Mouse (Mus musculus): ENCODE results near the gene Sgsm2.
A peak's percentile ranks its signal among the peaks of the same experiment; 100 is the strongest.

Gene Sgsm2

GRCm38 (mm10) chr11:74896901-74897677 is at the start of gene Sgsm2:
Sgsm2 (minus strand) TSS chr11:74897060.
- no peak for DNase-seq (ENCODE audit: low read depth, low spot score)

GRCm38 (mm10) chr11:74946348-74946747 is 49.5 kb upstream of the Sgsm2 start:
- DNase-seq (ENCODE audit: low read depth, low spot score) = peak; percentile 36

- DNase-seq (ENCODE audit: low read depth, low spot score) = no peak
Observed at GRCm38 (mm10) chr11:74930391-74930790, 33.5 kb upstream of the Sgsm2 start.

GRCm38 (mm10) chr11:74929111-74929510 is 32.3 kb upstream of the Sgsm2 start:
- DNase-seq (ENCODE audit: low read depth, low spot score) = no peak

- no peak for DNase-seq (ENCODE audit: low read depth, low spot score)
Observed at GRCm38 (mm10) chr11:74927236-74927725, 30.4 kb upstream of the Sgsm2 start.

GRCm38 (mm10) chr11:74926388-74927005 is 29.6 kb upstream of the Sgsm2 start:
- no peak for DNase-seq (ENCODE audit: low read depth, low spot score)

- peak; percentile 94 for DNase-seq (ENCODE audit: low read depth, low spot score)
Observed at GRCm38 (mm10) chr11:74925577-74926387, 28.9 kb upstream of the Sgsm2 start, which contains the start of the genes Smg6 and Srr. Smg6 (plus strand) TSS chr11:74925823. Srr (minus strand) TSS chr11:74925948.

GRCm38 (mm10) chr11:74924149-74924548 is 27.3 kb upstream of the Sgsm2 start:
- DNase-seq (ENCODE audit: low read depth, low spot score) = no peak

- DNase-seq (ENCODE audit: low read depth, low spot score) = no peak
Observed at GRCm38 (mm10) chr11:74919249-74919648, 22.4 kb upstream of the Sgsm2 start.

GRCm38 (mm10) chr11:74912492-74912891 is 15.6 kb upstream of the Sgsm2 start:
- no peak for DNase-seq (ENCODE audit: low read depth, low spot score)

GRCm38 (mm10) chr11:74909978-74910377 is 13.1 kb upstream of the Sgsm2 start:
- DNase-seq (ENCODE audit: low read depth, low spot score) = no peak

- no peak for DNase-seq (ENCODE audit: low read depth, low spot score)
Observed at GRCm38 (mm10) chr11:74908618-74909399, 11.9 kb upstream of the Sgsm2 start.

- no peak for DNase-seq (ENCODE audit: low read depth, low spot score)
Observed at GRCm38 (mm10) chr11:74907850-74908249, 11.0 kb upstream of the Sgsm2 start.

GRCm38 (mm10) chr11:74902416-74902815 is 5.6 kb upstream of the Sgsm2 start:
- DNase-seq (ENCODE audit: low read depth, low spot score) = no peak

- no peak for DNase-seq (ENCODE audit: low read depth, low spot score)
Observed at GRCm38 (mm10) chr11:74901555-74901954, 4.7 kb upstream of the Sgsm2 start.

- DNase-seq (ENCODE audit: low read depth, low spot score) = no peak
Observed at GRCm38 (mm10) chr11:74898517-74898827, 1.6 kb upstream of the Sgsm2 start.

- DNase-seq (ENCODE audit: low read depth, low spot score) = peak; percentile 80
Observed at GRCm38 (mm10) chr11:74897678-74898516, 1.0 kb upstream of the Sgsm2 start, which contains the start of gene Tsr1. Tsr1 (plus strand) TSS chr11:74898071.

- no peak for DNase-seq (ENCODE audit: low read depth, low spot score)
Observed at GRCm38 (mm10) chr11:74895980-74896900, 620 bp downstream of the Sgsm2 start.

- no peak for DNase-seq (ENCODE audit: low read depth, low spot score)
Observed at GRCm38 (mm10) chr11:74894619-74895018, 2.2 kb downstream of the Sgsm2 start.

Data from brain, embryonic 18.5 days (tissue).